Mouse (Mus musculus) inflammation-experienced regulatory T-cells (primary cell): ENCODE results near the gene Rps6kb1. TPM values are rescaled to one million over a fixed set of nuclear protein-coding genes. Genes with fewer than 3 reads are reported as not detected.

ENCODE experiments used
- polyA plus RNA-seq, 2 experiments: library from polyadenylated mRNA; unstranded; fragments of 100-300 nt; shearing (Covaris generic); gene quantifications; one replicate each; pipeline ENCODE4 v1.2.1; 2017

The Rps6kb1 gene
- polyA plus RNA-seq: 10 to 100 TPM; 46.2 to 60.7 TPM

DNA sequence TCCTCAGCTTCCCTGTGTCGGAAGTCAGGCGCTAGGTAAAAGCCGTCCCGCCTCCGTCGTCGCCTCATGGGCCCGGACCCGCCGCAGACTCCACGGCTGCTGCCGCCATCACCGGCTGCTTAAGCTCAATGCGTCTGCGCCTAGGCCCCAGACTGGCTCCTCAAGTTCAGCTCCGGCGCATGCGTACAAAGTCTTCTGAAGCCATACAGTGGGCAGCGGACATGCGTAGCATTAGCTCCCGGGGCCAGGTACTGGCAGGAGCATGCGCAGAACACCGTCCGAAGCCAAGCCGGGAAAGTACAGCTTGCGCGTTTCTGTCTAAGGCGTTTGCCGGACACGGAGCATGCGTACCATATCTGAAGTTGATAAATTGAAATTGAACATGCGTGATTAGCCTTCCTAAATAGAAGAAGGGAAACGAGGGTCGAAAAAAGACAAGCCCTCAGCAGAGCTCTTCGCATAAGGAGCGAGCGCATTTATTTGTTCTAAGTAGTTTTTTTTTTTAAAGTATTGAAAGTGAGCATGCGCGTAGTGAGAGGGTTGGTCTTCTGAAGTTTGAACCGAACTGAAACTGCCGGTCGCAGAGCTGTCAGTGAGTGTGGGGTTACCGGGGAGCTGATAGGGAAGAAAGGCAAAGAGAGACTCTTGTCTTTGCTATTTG lies at the start of gene Rps6kb1, which contains the start of gene Tubd1:
Rps6kb1 (minus strand) TSS at position 167 of the 661 bp plus-strand sequence.
Tubd1 (plus strand) TSS at position 353 of the 661 bp plus-strand sequence.

GRCm38 (mm10) chr11:86484101-86484868 lies 60.3 kb downstream of the Rps6kb1 start, which contains the start of gene Rnft1:
Gene Rnft1 (plus strand): TSS chr11:86484657.

Other genes with a start within 250 kb of the Rps6kb1 start
- gene Med13, start 187.2 kb downstream of the Rps6kb1 start, polyA plus RNA-seq: 10 to 100 TPM; 19.8 to 24.6 TPM
- 10 to 100 TPM; 61.2 to 61.3 TPM for gene Rnft1, start 60.1 kb downstream of the Rps6kb1 start, polyA plus RNA-seq
- 1 to 10 TPM; 6.4 to 8.4 TPM for gene Tubd1, start 186 bp upstream of the Rps6kb1 start, polyA plus RNA-seq
- gene Vmp1, start 139.0 kb upstream of the Rps6kb1 start, polyA plus RNA-seq: 100 to 1,000 TPM; 118 to 195 TPM
- gene Ptrh2, start 139.2 kb upstream of the Rps6kb1 start, polyA plus RNA-seq: 1 to 10 TPM; 9.5 to 9.7 TPM
- gene Cltc, start 212.8 kb upstream of the Rps6kb1 start, polyA plus RNA-seq: 100 to 1,000 TPM; 122 to 126 TPM